Mouse (Mus musculus): ENCODE results near the gene Abca1. TPM values are rescaled to one million over a fixed set of nuclear protein-coding genes. Genes with fewer than 3 reads are reported as not detected.
A peak's percentile ranks its signal among the peaks of the same experiment; 100 is the strongest.

The Abca1 gene
- polyA plus RNA-seq, 1 experiment from 2014 or later: 6.1 TPM

- Histone ChIP-seq H3K4me1 (ENCODE audit: control insufficient read depth, insufficient read depth, low read length) (no peaks in the 10 kb centered on the region; the same call in 1 of the 2 replicates), H3K4me2 (ENCODE audit: low read depth, low read length) (no peak overlapping the region), H3K27me3 (ENCODE audit: control insufficient read depth, insufficient read depth, low read length) (no peaks in the 10 kb centered on the region), H3K9ac (ENCODE audit: low read length) (no peak overlapping the region), H3K36me3 (ENCODE audit: control insufficient read depth, insufficient read depth, low read length) (peaks cover 4% of the 10 kb centered on the region; the same call in 1 of the 2 replicates), H3K27ac (ENCODE audit: low read length) (no peak overlapping the region), H3K9me3 (replicated peaks; ENCODE audit: control insufficient read depth, low read length) (peaks cover 3% of the 10 kb centered on the region; the same call in 1 of the 2 replicates), H3K4me3 (replicated peaks; ENCODE audit: low read length) (no peak overlapping the region)
- WGBS: 54% methylated on average over 7 of the region's 7 CpGs
- no peak for ATAC-seq (ENCODE audit: insufficient read depth, low FRiP score)
Observed at GRCm38 (mm10) chr4:53121516-53122227, 38.0 kb downstream of the Abca1 start.

- Histone ChIP-seq H3K4me2 (ENCODE audit: low read depth, low read length) (no peak overlapping the region), H3K9ac (ENCODE audit: low read length) (no peak overlapping the region), H3K9me3 (replicated peaks; ENCODE audit: control insufficient read depth, low read length) (no peaks in the 10 kb centered on the region), H3K4me3 (replicated peaks; ENCODE audit: low read length) (no peak overlapping the region), H3K27me3 (ENCODE audit: control insufficient read depth, insufficient read depth, low read length) (no peaks in the 10 kb centered on the region), H3K36me3 (ENCODE audit: control insufficient read depth, insufficient read depth, low read length) (no peaks in the 10 kb centered on the region), H3K4me1 (ENCODE audit: control insufficient read depth, insufficient read depth, low read length) (peaks cover under 1% of the 10 kb centered on the region; the same call in 1 of the 2 replicates), H3K27ac (ENCODE audit: low read length) (no peak overlapping the region)
- WGBS: 66% methylated on average over 3 of the region's 3 CpGs
- ATAC-seq (ENCODE audit: insufficient read depth, low FRiP score): no peak
Observed at GRCm38 (mm10) chr4:53121084-53121483, 38.6 kb downstream of the Abca1 start.

- Histone ChIP-seq H3K9ac (ENCODE audit: low read length) (no peak overlapping the region), H3K4me1 (ENCODE audit: control insufficient read depth, insufficient read depth, low read length) (peaks cover 3% of the 10 kb centered on the region; the same call in 1 of the 2 replicates), H3K27me3 (ENCODE audit: control insufficient read depth, insufficient read depth, low read length) (no peaks in the 10 kb centered on the region), H3K4me3 (replicated peaks; ENCODE audit: low read length) (no peak overlapping the region), H3K4me2 (ENCODE audit: low read depth, low read length) (no peak overlapping the region), H3K36me3 (ENCODE audit: control insufficient read depth, insufficient read depth, low read length) (no peaks in the 10 kb centered on the region), H3K9me3 (replicated peaks; ENCODE audit: control insufficient read depth, low read length) (no peaks in the 10 kb centered on the region), H3K27ac (ENCODE audit: low read length) (no peak overlapping the region)
- 86% methylated on average over 10 of the region's 10 CpGs for whole genome bisulfite sequencing
- no peak for ATAC-seq (ENCODE audit: insufficient read depth, low FRiP score)
Observed at GRCm38 (mm10) chr4:53120038-53120685, 39.5 kb downstream of the Abca1 start.

- no peak overlapping the region for H3K4me2 ChIP-seq (ENCODE audit: low read depth, low read length)
- no peak overlapping the region for H3K4me3 ChIP-seq (replicated peaks; ENCODE audit: low read length)
- no peak for ATAC-seq (ENCODE audit: insufficient read depth, low FRiP score)
- no peak overlapping the region for H3K27ac ChIP-seq (ENCODE audit: low read length)
- H3K9me3 ChIP-seq (replicated peaks; ENCODE audit: control insufficient read depth, low read length): no peaks in the 10 kb centered on the region
- H3K9ac ChIP-seq (ENCODE audit: low read length): no peak overlapping the region
- no peaks in the 10 kb centered on the region for H3K36me3 ChIP-seq (ENCODE audit: control insufficient read depth, insufficient read depth, low read length)
- WGBS: 55% methylated on average over 4 of the region's 4 CpGs
- H3K27me3 ChIP-seq (ENCODE audit: control insufficient read depth, insufficient read depth, low read length): no peaks in the 10 kb centered on the region
- H3K4me1 ChIP-seq (ENCODE audit: control insufficient read depth, insufficient read depth, low read length): peaks cover 3% of the 10 kb centered on the region; the same call in 1 of the 2 replicates
Observed at GRCm38 (mm10) chr4:53118643-53119042, 41.1 kb downstream of the Abca1 start.

DNA sequence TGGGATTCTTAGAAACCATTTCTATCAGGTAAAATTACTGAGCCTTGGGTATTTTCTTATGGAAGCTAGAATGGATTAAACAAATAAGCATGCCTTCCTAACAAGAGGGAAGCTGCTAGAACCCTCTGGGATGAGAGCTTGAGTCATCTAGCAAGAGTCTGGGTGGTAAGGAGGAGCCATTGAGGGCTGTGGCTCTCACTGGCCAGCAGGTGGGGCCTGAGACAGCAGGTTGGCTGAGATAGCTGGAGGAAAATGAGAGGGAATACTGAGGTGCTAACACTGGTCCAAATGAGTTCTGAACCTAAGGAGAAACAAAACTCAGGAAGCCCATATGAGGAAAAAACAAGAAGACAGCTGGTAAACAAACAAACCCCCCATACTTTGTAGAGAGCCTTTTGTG, 42.1 kb downstream of the Abca1 start:
- Histone ChIP-seq H3K9me3 (replicated peaks; ENCODE audit: control insufficient read depth, low read length) (no peaks in the 10 kb centered on the region), H3K36me3 (ENCODE audit: control insufficient read depth, insufficient read depth, low read length) (no peaks in the 10 kb centered on the region), H3K4me2 (ENCODE audit: low read depth, low read length) (no peak overlapping the region), H3K27ac (ENCODE audit: low read length) (no peak overlapping the region), H3K27me3 (ENCODE audit: control insufficient read depth, insufficient read depth, low read length) (no peaks in the 10 kb centered on the region), H3K4me1 (ENCODE audit: control insufficient read depth, insufficient read depth, low read length) (peaks cover 3% of the 10 kb centered on the region; the same call in 1 of the 2 replicates), H3K4me3 (replicated peaks; ENCODE audit: low read length) (no peak overlapping the region), H3K9ac (ENCODE audit: low read length) (no peak overlapping the region)
- ATAC-seq (ENCODE audit: insufficient read depth, low FRiP score): no peak

GRCm38 (mm10) chr4:53117076-53117475, 42.6 kb downstream of the Abca1 start:
- WGBS: 64% methylated on average over 5 of the region's 5 CpGs
- Histone ChIP-seq H3K4me3 (replicated peaks; ENCODE audit: low read length) (no peak overlapping the region), H3K36me3 (ENCODE audit: control insufficient read depth, insufficient read depth, low read length) (no peaks in the 10 kb centered on the region), H3K27ac (ENCODE audit: low read length) (no peak overlapping the region), H3K9me3 (replicated peaks; ENCODE audit: control insufficient read depth, low read length) (no peaks in the 10 kb centered on the region), H3K4me2 (ENCODE audit: low read depth, low read length) (no peak overlapping the region), H3K4me1 (ENCODE audit: control insufficient read depth, insufficient read depth, low read length) (peaks cover 3% of the 10 kb centered on the region; the same call in 1 of the 2 replicates), H3K9ac (ENCODE audit: low read length) (no peak overlapping the region), H3K27me3 (ENCODE audit: control insufficient read depth, insufficient read depth, low read length) (no peaks in the 10 kb centered on the region)
- ATAC-seq (ENCODE audit: insufficient read depth, low FRiP score): no peak

- H3K4me2 ChIP-seq (ENCODE audit: low read depth, low read length): no peak overlapping the region
- H3K36me3 ChIP-seq (ENCODE audit: control insufficient read depth, insufficient read depth, low read length): no peaks in the 10 kb centered on the region
- H3K27me3 ChIP-seq (ENCODE audit: control insufficient read depth, insufficient read depth, low read length): no peaks in the 10 kb centered on the region
- no peak overlapping the region for H3K27ac ChIP-seq (ENCODE audit: low read length)
- no peaks in the 10 kb centered on the region for H3K9me3 ChIP-seq (replicated peaks; ENCODE audit: control insufficient read depth, low read length)
- ATAC-seq (ENCODE audit: insufficient read depth, low FRiP score): no peak
- H3K4me1 ChIP-seq (ENCODE audit: control insufficient read depth, insufficient read depth, low read length): 0 out of 2 replicates have a peak, but pooled peaks cover 8% of the 10 kb centered on the region
- H3K9ac ChIP-seq (ENCODE audit: low read length): no peak overlapping the region
- H3K4me3 ChIP-seq (replicated peaks; ENCODE audit: low read length): no peak overlapping the region
- WGBS: 33% methylated on average over 4 of the region's 5 CpGs
Observed at GRCm38 (mm10) chr4:53115866-53116265, 43.8 kb downstream of the Abca1 start.

- no peaks in the 10 kb centered on the region for H3K36me3 ChIP-seq (ENCODE audit: control insufficient read depth, insufficient read depth, low read length)
- 60% methylated on average over 4 of the region's 4 CpGs for WGBS
- H3K27ac ChIP-seq (ENCODE audit: low read length): no peak overlapping the region
- H3K4me3 ChIP-seq (replicated peaks; ENCODE audit: low read length): no peak overlapping the region
- H3K9ac ChIP-seq (ENCODE audit: low read length): no peak overlapping the region
- no peaks in the 10 kb centered on the region for H3K27me3 ChIP-seq (ENCODE audit: control insufficient read depth, insufficient read depth, low read length)
- no peaks in the 10 kb centered on the region for H3K9me3 ChIP-seq (replicated peaks; ENCODE audit: control insufficient read depth, low read length)
- ATAC-seq (ENCODE audit: insufficient read depth, low FRiP score): 0 out of 2 replicates have a peak, but pooled peaks have one; percentile 15
- no peak overlapping the region for H3K4me2 ChIP-seq (ENCODE audit: low read depth, low read length)
- 0 out of 2 replicates have a peak, but pooled peaks cover 8% of the 10 kb centered on the region for H3K4me1 ChIP-seq (ENCODE audit: control insufficient read depth, insufficient read depth, low read length)
Observed at GRCm38 (mm10) chr4:53115410-53115809, 44.3 kb downstream of the Abca1 start.

- no peak overlapping the region for H3K9ac ChIP-seq (ENCODE audit: low read length)
- ATAC-seq (ENCODE audit: insufficient read depth, low FRiP score): peak; percentile 65; the same call in 1 of the 2 replicates
- WGBS: 40% methylated on average over 4 of the region's 4 CpGs
- H3K4me1 ChIP-seq (ENCODE audit: control insufficient read depth, insufficient read depth, low read length): 0 out of 2 replicates have a peak, but pooled peaks cover 16% of the 10 kb centered on the region
- no peaks in the 10 kb centered on the region for H3K9me3 ChIP-seq (replicated peaks; ENCODE audit: control insufficient read depth, low read length)
- no peak overlapping the region for H3K4me2 ChIP-seq (ENCODE audit: low read depth, low read length)
- no peak overlapping the region for H3K4me3 ChIP-seq (replicated peaks; ENCODE audit: low read length)
- H3K36me3 ChIP-seq (ENCODE audit: control insufficient read depth, insufficient read depth, low read length): no peaks in the 10 kb centered on the region
- H3K27me3 ChIP-seq (ENCODE audit: control insufficient read depth, insufficient read depth, low read length): no peaks in the 10 kb centered on the region
- H3K27ac ChIP-seq (ENCODE audit: low read length): no peak overlapping the region
Observed at GRCm38 (mm10) chr4:53111919-53112355, 47.8 kb downstream of the Abca1 start.
